Mouse (Mus musculus) kidney, adult 9 months (tissue): Measurements from ENCODE around the gene Szt2.
A peak's percentile ranks its signal among the peaks of the same experiment; 100 is the strongest.

Experiments
- DNase-seq: peaks from one replicate; pipeline ENCODE4 v3.0.0; 2022

Szt2 gene

GRCm38 (mm10) chr4:118410871-118411270 lies 1.8 kb upstream of the Szt2 start:
- DNase-seq = no peak

GRCm38 (mm10) chr4:118402701-118403100 lies 6.4 kb downstream of the Szt2 start:
- peak; percentile 27 for DNase-seq

DNA sequence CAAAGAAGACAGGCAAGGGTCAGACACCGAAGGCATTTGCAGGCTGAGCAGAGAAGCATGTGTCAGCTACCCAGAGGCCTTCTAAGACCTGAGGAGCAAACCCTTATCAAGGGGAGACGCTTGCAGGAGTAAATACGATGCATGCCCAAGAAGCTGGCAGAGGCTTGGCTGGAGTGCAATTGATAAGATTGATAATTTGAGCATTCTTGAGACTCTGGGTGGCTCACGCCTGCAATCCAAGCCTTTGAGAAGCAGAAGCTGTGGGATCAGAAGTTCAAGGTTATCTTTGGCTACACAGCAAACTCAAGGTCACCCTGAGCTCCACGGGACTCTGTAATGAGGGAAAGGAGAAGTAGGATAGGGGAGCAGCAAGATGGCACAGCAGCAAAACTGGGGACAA lies 7.2 kb downstream of the Szt2 start:
- no peak for DNase-seq

- no peak for DNase-seq
Measured at GRCm38 (mm10) chr4:118401421-118401820, 7.7 kb downstream of the Szt2 start.

DNA sequence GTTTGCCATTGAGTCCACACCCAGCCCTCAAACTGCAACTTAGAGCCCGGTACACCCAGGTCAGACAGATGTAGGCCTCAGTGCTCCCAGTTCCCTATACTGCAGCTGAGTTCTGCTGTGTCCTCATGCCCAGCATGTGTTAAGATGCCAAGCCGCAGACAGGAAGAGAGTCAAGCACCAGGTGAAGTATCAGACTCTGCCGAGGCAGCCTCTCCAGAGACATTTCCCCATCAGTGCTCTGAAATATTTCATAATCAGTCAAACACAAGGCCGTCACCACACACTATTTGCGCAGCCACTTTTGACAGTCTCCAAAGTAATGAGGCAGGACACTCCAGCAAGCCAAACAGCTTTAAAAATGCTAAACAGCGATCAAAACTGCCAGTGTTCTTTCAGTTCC lies 10.7 kb downstream of the Szt2 start:
- no peak for DNase-seq

GRCm38 (mm10) chr4:118396433-118396832 lies 12.6 kb downstream of the Szt2 start:
- peak; percentile 37 for DNase-seq

DNA sequence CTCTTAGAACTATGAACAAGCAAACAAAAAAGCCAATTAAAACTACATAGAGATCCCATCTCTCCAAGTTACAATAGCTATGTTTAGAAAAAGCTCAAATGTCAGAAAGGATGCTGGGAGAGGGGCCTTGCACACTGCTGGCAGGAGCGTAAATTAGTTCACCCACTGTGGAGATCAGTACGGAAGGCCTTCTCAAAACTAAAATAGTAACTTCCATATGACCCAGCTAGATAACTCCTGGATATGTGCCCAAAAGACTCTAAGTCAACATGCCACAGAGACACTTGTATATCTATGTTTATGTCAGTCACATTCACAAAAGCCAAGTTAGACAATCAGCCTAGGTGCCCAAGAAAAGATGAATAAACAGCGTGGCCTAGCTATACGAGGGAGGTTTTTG lies 13.8 kb downstream of the Szt2 start:
- DNase-seq = no peak

- no peak for DNase-seq
Measured at GRCm38 (mm10) chr4:118394505-118394904, 14.6 kb downstream of the Szt2 start.

GRCm38 (mm10) chr4:118390146-118390545 lies 18.9 kb downstream of the Szt2 start:
- no peak for DNase-seq

DNA sequence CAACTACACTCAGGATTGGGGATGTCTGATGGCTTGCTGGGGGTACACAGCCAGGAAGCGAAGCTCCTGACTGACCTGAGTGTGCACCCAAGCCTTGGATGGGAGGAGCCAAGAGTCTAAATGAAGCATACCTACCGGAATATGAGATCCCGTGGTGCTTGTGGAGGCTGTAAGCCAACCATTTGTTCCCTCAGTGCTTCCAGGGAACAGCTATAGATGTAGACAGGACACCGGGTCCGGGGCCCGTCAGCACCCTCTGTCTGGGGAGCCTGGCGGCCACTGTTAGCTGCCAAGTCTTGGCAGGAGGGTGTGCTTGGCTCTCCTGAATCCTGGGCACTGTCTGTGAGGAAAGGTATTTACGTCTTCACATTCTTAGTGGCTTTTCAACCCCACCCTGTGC lies 21.8 kb downstream of the Szt2 start:
- DNase-seq = no peak

GRCm38 (mm10) chr4:118383271-118383670 lies 25.8 kb downstream of the Szt2 start:
- no peak for DNase-seq

DNA sequence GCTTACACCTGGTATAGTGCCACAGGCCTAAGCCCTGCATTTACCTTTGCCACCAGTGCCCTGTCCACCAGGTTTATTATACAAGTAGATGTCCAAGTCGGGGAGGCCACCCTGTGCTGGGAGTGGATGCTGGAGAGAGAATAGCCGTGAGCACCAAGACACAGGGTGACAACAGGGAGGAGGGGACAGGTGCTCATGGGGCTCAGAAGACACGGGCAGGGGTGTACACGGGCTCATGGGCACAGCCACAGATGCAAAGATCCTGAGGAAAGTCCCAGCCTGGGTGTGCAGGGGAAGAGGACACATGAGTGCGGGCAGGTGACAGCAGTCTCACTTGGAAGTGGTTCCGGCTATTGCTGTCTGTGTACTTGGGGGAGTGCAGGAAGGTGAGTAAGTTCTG lies 33.1 kb downstream of the Szt2 start:
- DNase-seq = no peak

GRCm38 (mm10) chr4:118371822-118372221 lies 37.3 kb downstream of the Szt2 start:
- no peak for DNase-seq

DNA sequence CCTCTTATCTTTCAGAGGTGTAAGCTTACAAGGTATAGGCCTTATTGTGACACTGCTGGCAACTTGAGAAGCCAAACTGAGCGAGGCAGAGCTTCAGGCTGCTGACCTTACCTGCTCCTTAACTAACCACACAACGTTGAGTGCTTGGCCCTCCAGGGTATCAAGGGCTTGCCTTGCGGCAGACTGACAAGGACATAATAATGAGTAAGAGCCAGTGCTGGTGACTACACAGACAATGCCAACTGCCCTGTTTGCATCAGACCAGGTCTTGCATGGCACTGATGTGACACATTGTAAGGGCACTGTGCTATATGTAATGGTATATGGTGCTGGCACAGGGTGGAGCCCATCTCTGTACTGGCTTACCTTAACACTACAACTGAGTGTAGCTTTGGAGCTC lies 40.5 kb downstream of the Szt2 start:
- no peak for DNase-seq

DNA sequence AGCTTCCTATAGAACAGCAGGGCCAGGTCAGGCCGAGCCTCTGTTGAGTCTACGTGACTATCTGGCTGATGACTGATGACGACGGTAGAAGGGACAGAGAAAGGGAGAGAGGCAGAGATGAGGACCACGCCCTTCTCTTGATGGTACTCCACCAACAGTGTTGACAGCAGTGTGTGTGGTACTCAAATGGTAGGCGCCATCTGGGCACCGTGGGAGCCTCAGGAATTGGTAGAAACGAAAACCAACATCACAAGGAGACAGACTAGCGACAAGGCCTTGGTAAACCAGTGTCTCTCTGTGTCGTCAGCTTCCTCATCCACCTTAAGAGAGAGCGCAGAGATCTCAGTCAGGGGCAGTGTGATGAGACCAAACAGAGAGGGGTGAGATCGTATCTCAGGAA lies 41.5 kb downstream of the Szt2 start:
- DNase-seq = no peak

DNA sequence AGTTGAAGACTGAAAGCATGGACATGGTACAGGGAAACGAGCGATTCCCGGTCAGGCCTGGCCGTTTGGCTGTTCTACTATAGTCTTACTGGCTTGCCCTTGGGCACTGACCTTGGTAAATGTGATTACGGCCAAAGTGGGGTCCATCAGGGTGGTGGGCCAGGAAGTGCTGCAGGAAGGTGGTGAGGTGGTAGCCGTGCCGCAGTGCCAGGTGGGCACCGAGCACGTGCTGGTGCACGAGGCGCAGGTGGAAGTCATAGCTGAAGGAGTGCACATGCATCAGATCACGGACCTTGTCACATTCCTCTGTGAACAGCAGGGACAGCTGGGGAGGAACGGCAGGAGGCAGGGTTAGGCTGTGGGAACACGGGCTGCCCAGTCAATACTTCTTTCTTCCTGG lies 43.1 kb downstream of the Szt2 start:
- peak; percentile 34 for DNase-seq

DNA sequence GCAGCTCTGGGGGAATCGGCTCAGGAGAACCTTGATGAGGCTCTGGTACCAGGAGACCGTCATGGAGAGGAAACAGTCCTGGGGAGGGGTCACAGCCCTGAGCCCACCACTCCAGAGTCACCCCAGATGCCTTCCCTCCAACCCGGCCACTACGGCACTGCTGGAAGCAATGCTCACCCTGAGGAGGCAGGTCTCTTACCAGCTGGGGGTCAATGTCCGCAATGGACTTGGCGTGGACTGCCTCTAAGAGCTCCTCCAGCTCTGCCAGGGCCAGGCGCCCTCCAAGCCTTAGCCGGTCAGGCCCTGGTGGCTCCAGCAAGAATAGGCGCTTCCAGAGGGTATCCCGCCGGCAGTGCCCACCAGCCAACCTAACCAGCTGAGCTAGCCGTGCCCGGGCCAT lies 44.4 kb downstream of the Szt2 start:
- DNase-seq = peak; percentile 85

- peak; percentile 18 for DNase-seq
Measured at GRCm38 (mm10) chr4:118363985-118364384, 45.1 kb downstream of the Szt2 start.

- DNase-seq = peak; percentile 57
Measured at GRCm38 (mm10) chr4:118362879-118363278, 46.2 kb downstream of the Szt2 start.

GRCm38 (mm10) chr4:118361451-118361850 lies 47.6 kb downstream of the Szt2 start:
- no peak for DNase-seq

DNA sequence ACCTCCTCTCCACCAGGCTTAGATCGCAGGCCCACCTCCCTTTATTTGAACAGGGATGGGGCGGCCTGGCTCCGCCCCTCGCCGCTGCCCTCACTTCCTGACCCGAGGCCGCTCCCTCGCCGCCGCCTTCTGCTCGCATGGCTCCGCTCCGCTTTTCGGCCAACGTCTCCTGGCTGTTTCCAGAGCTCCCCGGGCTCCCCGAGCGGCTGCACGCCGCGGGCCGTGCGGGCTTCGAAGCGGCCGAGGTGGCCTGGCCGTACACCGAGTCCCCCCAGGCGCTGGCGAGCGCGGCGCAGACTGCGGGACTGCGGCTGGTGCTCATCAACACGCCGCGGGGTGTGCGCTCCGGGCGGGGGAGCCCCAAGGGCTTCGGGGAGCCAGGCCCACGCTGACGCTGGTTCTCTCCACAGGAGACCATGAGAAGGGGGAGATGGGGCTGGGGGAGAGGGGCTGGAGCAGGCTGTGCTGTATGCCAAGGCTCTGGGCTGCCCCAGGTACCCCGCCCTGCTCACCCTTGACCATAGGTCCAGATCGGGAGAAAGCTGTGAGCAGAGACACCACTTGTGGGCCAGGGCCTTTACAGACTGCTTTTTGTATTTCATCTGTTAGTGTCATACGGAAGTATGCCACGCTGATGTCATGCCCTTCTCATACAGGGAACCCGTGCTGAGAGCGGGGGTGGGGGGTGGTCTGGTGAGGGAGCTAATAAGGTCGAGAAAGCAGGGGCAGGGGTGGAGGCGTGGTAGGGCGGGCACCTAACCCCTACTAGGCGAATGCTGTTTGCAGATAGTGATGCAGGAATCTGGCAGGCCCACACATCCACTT lies 49.0 kb downstream of the Szt2 start:
- peak; percentile 88 for DNase-seq

DNA sequence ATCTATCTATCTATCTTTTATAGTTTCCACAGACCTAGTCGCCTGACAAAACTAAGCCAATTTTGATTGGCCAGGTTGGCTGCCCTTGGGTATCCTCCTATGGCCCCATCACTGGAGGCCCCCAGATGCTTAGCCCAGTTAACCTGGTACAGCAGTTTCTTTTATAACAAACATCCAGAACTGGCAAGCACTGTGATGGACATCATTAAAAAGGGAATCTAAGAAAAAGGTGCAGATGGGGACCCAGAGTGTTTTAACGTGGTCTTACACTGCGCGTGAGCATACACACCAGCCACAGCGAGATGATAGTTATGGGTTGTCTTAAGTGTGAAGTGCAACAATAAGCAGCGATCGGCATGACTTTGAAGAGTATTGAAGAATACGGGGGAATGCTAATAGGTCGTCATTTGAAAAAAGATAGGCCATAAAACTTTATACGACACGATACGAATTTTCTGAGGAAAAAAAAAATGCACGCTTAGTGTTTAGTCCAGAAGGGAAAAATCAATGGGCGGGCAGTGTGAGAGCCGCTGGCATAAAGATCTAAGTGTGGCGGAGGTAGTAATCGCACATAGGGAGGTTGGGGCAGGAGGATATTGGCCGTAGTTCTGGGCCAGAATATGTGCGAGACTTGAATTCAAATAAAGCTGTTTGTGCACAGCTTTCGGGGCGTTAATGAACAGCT lies 49.7 kb downstream of the Szt2 start:
- DNase-seq = no peak

GRCm38 (mm10) chr4:118358159-118358895 lies 50.7 kb downstream of the Szt2 start:
- no peak for DNase-seq

GRCm38 (mm10) chr4:118357504-118357903 lies 51.6 kb downstream of the Szt2 start:
- peak; percentile 92 for DNase-seq
